Mouse (Mus musculus) subcutaneous adipose tissue, adult 2 months (tissue): Measurements from ENCODE around the gene Mut. TPM values are rescaled to one million over a fixed set of nuclear protein-coding genes. Genes with fewer than 3 reads are reported as not detected.

Experiments used
- polyA plus RNA-seq: library from polyadenylated mRNA; depleted of rRNA; stranded (reverse); fragments of >200 nt; gene quantifications from 2 replicates; pipeline ENCODE4 v1.2.3, GENCODE M21; 2012; ENCODE audit warnings: low replicate concordance; rRNA removed

Gene Mut
- polyA plus RNA-seq, result 25.2 and 44.6 TPM in 2 replicates

GRCm38 (mm10) chr17:40934420-40935231, at the start of gene Mut, which contains the start of gene Cenpq:
Gene Mut, plus strand, starts transcription at chr17:40934685.
Gene Cenpq, minus strand, starts transcription at chr17:40935047.

GRCm38 (mm10) chr17:40914250-40914649, 20.2 kb upstream of the Mut start, which contains the start of gene Glyatl3:
Gene Glyatl3, minus strand, starts transcription at chr17:40914350.

Other genes starting within 250 kb of the Mut start
- gene Esp1, start 207.6 kb upstream of the Mut start, polyA plus RNA-seq, result not detected in 2 replicates
- gene Crisp2, start 127.7 kb upstream of the Mut start, polyA plus RNA-seq, result 1.3 TPM in 1 of 2 replicates, not detected in the other
- gene Rhag, start 123.6 kb upstream of the Mut start, polyA plus RNA-seq, result not detected in 2 replicates
- 2.4 and 5.2 TPM in 2 replicates for gene 9130008F23Rik, start 54.1 kb upstream of the Mut start, polyA plus RNA-seq
- not detected in 2 replicates for gene Glyatl3, start 20.3 kb upstream of the Mut start, polyA plus RNA-seq
- gene Cenpq, start 362 bp downstream of the Mut start, polyA plus RNA-seq, result 0.69 and 0.84 TPM in 2 replicates